Mouse (Mus musculus): Measurements from ENCODE around the gene Atp5l. TPM values are rescaled to one million over a fixed set of nuclear protein-coding genes. Genes with fewer than 3 reads are reported as not detected.

Gene Atp5l
- polyA plus RNA-seq, 1 experiment from 2014 or later: 638 TPM

DNA sequence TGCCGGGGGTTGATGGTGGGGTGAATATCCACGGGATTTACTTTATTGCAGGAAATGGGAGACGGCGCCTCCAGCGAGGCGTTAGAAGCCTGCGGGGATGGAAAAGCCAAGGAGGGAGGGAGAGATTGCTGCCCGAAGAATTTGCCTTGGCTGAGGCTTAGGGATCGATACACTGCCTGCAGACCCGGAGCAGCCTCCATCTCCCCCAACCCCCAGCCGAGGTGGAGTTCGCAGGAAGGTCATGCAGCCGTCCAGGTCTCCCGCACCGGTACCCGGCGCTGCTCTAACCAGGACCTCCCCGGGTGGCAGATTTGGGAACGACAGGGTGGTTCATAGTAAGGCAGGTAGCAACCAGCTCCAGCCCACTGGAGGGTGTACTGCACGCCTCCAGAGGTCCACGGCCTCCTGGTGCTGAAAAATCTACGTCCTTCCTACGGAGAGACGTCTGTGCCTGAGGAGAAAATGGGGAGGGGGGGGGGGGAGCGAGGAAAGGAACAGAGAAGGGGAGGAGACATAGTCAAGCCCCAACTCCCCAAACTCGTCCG is 38.0 kb downstream of the Atp5l start:
- Histone ChIP-seq H3K27ac (ENCODE audit: low read length) (peak overlapping the region; percentile 100), H3K27me3 (replicated peaks; ENCODE audit: control insufficient read depth, insufficient read depth, low read length) (no peaks in the 10 kb centered on the region), H3K4me2 (ENCODE audit: low read length) (peak overlapping the region; percentile 95), H3K9me3 (ENCODE audit: control insufficient read depth, low read length) (no peaks in the 10 kb centered on the region), H3K9ac (replicated peaks; ENCODE audit: low read depth, low read length) (peak overlapping the region; percentile 97), H3K4me3 (replicated peaks; ENCODE audit: low read length) (peak overlapping the region; percentile 99), H3K4me1 (replicated peaks; ENCODE audit: control insufficient read depth, insufficient read depth, low read length) (peaks cover 24% of the 10 kb centered on the region), H3K36me3 (ENCODE audit: control insufficient read depth, insufficient read depth) (no peaks in the 10 kb centered on the region)
- WGBS: under 1% methylated on average over 26 of the region's 27 CpGs
- ATAC-seq: peak; percentile 44

DNA sequence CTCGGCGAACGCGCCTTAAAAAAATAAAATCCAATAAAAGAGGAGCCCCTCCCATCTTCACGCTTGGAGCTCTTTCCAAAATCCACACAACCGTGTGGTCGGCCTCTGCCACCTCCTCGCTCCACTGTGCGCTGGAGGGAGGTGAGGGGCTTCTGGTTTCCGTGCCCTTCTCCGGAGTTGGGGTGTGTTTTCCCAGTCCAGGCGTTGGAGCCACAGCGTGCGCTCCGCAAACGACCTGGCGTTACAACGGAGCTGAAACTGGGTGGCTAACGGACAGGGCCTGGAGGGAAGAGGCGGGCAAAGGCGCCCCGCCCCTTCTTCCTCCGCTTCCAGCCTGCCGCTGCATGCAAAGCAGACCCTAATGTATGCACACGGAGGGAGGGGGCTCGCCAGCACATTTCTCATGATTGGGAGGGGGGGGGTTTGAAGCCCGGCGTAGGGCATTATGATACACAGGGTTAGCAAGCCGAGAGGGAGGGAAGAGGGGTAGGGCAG is 38.6 kb downstream of the Atp5l start:
- peaks cover 30% of the 10 kb centered on the region for H3K4me1 ChIP-seq (replicated peaks; ENCODE audit: control insufficient read depth, insufficient read depth, low read length)
- under 1% methylated on average over 28 of the region's 29 CpGs for WGBS
- no peaks in the 10 kb centered on the region for H3K36me3 ChIP-seq (ENCODE audit: control insufficient read depth, insufficient read depth)

DNA sequence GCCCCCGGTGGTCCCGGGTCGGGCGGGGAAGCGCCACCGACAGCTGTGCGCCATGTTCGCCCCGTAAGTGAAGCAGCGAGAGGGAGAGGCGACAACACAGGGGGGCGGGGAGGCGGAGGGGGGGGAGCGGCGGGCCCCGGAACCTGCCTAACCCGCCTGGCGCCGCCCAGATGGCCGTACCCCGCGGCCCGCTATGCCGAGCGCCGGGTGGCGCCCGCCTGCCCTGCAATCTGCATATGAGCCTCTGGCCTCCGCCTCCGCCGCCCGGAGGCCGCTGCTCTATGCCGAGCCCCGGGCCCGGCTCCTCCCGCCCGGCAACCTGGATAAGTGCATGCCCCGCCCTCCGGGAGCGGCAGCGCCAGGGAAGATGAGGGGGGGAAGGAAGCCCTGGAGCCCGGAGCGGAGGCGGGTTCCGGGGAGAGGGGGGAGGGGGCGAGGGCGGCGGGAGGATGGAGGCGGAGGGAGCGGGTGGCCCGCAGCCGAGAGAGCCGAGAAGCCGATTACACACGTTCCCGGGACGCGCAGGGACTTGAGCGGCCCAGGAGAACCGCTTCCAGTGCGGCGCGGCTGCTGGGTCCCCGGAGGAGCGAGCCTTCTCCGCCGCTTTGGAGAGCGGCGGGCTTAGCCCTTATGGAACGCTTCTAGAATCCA is 39.2 kb downstream of the Atp5l start, which contains the start of gene Kmt2a:
Kmt2a (minus strand) TSS at position 76 of the 651 bp plus-strand sequence.
- no peaks in the 10 kb centered on the region for H3K9me3 ChIP-seq (ENCODE audit: control insufficient read depth, low read length)
- H3K4me2 ChIP-seq (ENCODE audit: low read length): peak within 1 kb of the TSS; percentile 95
- peaks cover 36% of the 10 kb centered on the region for H3K4me1 ChIP-seq (replicated peaks; ENCODE audit: control insufficient read depth, insufficient read depth, low read length)
- no peaks in the 10 kb centered on the region for H3K36me3 ChIP-seq (ENCODE audit: control insufficient read depth, insufficient read depth)
- H3K9ac ChIP-seq (replicated peaks; ENCODE audit: low read depth, low read length): peak within 1 kb of the TSS; percentile 97
- H3K27me3 ChIP-seq (replicated peaks; ENCODE audit: control insufficient read depth, insufficient read depth, low read length): no peaks in the 10 kb centered on the region
- peak; percentile 63 for ATAC-seq
- WGBS: 0% methylated on average over 46 of the region's 71 CpGs
- H3K27ac ChIP-seq (ENCODE audit: low read length): peak within 1 kb of the TSS; percentile 100
- H3K4me3 ChIP-seq (replicated peaks; ENCODE audit: low read length): peak within 1 kb of the TSS; percentile 99

More for the DNA sequence above, 38.6 kb downstream of the Atp5l start:
- Histone ChIP-seq H3K4me3 (replicated peaks; ENCODE audit: low read length) (peak overlapping the region; percentile 99), H3K9me3 (ENCODE audit: control insufficient read depth, low read length) (no peaks in the 10 kb centered on the region), H3K9ac (replicated peaks; ENCODE audit: low read depth, low read length) (peak overlapping the region; percentile 97), H3K4me2 (ENCODE audit: low read length) (peak overlapping the region; percentile 95), H3K27me3 (replicated peaks; ENCODE audit: control insufficient read depth, insufficient read depth, low read length) (no peaks in the 10 kb centered on the region), H3K27ac (ENCODE audit: low read length) (peak overlapping the region; percentile 100)
- peak; percentile 83 for ATAC-seq

DNA sequence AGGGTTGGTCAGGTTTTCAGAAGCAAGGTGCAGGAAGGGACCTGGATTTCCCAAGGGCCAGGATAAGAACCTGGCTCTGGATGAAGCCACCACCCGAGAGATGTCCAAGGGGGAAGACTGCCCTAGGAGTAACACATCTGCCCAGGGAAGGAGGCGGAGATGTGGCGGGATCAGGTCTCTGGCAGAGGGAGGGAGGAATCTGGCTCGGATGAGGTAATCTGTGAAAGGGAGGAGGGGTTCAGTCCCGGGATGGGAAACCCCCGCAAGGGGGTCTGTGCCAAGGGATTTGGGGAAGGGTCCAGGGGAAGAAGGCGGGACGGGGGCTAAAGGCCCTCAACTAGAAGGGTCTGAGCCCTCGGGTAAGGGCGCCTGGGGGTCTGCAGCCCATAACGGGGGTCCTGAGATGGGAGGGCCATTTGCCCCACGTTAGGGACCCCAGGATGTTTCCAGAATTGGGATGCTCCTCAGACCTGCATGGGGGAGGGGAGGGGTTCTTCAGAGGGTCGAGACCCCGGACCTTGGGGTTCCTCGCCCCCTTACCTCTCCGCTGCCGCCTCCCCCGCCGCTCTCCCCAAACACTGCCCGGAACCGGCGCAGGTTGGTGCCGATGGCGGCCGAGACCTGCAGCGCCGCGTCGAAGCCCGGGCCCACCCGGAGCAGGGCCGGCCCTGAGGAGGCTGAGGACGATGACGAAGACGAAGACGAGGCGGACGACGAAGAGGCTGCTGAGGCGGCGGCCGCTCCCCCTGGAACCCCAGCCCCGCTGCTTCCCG is 40.0 kb downstream of the Atp5l start:
- Histone ChIP-seq H3K9me3 (ENCODE audit: control insufficient read depth, low read length) (no peaks in the 10 kb centered on the region), H3K4me2 (ENCODE audit: low read length) (peak overlapping the region; percentile 95), H3K4me1 (replicated peaks; ENCODE audit: control insufficient read depth, insufficient read depth, low read length) (peaks cover 44% of the 10 kb centered on the region), H3K4me3 (replicated peaks; ENCODE audit: low read length) (peak overlapping the region; percentile 99), H3K9ac (replicated peaks; ENCODE audit: low read depth, low read length) (peak overlapping the region; percentile 97), H3K36me3 (ENCODE audit: control insufficient read depth, insufficient read depth) (no peaks in the 10 kb centered on the region), H3K27me3 (replicated peaks; ENCODE audit: control insufficient read depth, insufficient read depth, low read length) (no peaks in the 10 kb centered on the region), H3K27ac (ENCODE audit: low read length) (peak overlapping the region; percentile 100)
- ATAC-seq: 0 out of 2 replicates have a peak, but pooled peaks have one; percentile 1
- WGBS: under 1% methylated on average over 42 of the region's 44 CpGs

DNA sequence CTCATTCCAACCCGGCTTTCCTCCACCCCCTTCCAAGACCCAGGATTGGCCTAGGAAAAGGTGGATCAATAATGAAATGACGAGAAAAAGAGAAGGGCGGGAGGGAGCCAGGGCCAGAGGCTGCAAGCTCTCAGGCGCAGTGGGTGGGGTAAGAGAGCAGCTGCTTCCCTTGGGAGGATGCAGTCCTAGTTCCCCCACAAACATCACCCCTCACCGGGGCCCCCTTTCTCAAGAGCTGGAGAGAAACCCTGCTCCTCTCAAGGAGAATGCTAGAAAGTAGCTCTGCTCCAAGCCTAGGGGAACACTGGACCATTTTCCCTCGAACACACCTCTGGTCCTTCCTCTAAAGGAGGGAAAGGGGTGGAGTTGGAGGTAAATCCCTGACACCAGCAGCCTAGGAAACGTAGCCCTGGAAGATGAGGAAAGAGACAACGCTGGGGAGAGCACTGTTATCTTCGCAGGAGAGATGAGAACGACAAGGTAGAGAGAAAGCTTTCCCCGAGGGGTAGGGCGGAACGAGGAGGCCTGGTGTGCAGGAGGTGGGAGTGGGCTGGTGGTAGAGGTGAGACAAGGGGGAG is 40.8 kb downstream of the Atp5l start:
- H3K4me1 ChIP-seq (replicated peaks; ENCODE audit: control insufficient read depth, insufficient read depth, low read length): peaks cover 50% of the 10 kb centered on the region
- ATAC-seq: no peak
- H3K27me3 ChIP-seq (replicated peaks; ENCODE audit: control insufficient read depth, insufficient read depth, low read length): no peaks in the 10 kb centered on the region
- H3K4me3 ChIP-seq (replicated peaks; ENCODE audit: low read length): peak overlapping the region; percentile 99
- H3K27ac ChIP-seq (ENCODE audit: low read length): peak overlapping the region; percentile 100
- no peaks in the 10 kb centered on the region for H3K9me3 ChIP-seq (ENCODE audit: control insufficient read depth, low read length)
- WGBS: 1% methylated on average over 13 of the region's 13 CpGs
- H3K4me2 ChIP-seq (ENCODE audit: low read length): peak overlapping the region; percentile 95
- peak overlapping the region; percentile 97 for H3K9ac ChIP-seq (replicated peaks; ENCODE audit: low read depth, low read length)
- no peaks in the 10 kb centered on the region for H3K36me3 ChIP-seq (ENCODE audit: control insufficient read depth, insufficient read depth)

DNA sequence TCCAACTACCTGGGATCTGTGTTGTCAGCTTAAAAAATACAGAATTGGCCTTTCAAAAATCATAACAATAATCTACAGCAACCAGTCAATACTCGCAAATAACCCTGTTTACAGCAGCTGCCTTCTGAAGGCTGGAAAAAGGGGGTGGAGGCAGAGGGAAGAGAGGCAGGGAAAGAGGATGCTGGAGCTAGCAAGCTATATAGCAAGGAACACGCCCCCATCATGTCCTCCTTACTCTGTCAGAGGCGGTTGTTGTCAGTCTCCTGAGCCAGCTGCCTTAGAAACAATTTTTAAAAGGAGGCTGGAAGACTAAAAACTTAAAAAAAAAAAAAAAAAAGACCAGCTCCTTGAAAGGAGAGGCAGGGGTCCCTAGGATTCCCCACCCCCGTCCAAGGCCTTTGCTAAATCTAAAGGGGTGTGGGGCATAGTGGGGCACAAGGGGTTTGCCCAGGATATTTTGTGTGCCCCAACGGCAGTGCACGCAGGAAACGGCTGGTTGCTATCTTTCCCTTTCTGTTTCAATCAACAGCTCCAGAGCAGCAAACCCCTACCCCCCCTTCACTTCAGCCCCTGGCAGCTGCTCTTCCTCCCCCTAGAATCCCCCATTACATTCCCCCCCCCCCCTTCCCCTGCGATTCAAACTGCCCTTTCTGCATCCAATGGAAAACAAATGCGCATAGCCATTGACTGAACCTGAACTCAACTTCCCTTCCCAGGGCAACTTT is 41.6 kb downstream of the Atp5l start:
- H3K4me1 ChIP-seq (replicated peaks; ENCODE audit: control insufficient read depth, insufficient read depth, low read length): peaks cover 53% of the 10 kb centered on the region
- H3K9ac ChIP-seq (replicated peaks; ENCODE audit: low read depth, low read length): peak overlapping the region; percentile 97
- H3K36me3 ChIP-seq (ENCODE audit: control insufficient read depth, insufficient read depth): no peaks in the 10 kb centered on the region
- ATAC-seq: no peak
- no peaks in the 10 kb centered on the region for H3K27me3 ChIP-seq (replicated peaks; ENCODE audit: control insufficient read depth, insufficient read depth, low read length)
- peak overlapping the region; percentile 100 for H3K27ac ChIP-seq (ENCODE audit: low read length)
- peak overlapping the region; percentile 95 for H3K4me2 ChIP-seq (ENCODE audit: low read length)
- 9% methylated on average over 9 of the region's 9 CpGs for WGBS
- no peaks in the 10 kb centered on the region for H3K9me3 ChIP-seq (ENCODE audit: control insufficient read depth, low read length)
- peak overlapping the region; percentile 99 for H3K4me3 ChIP-seq (replicated peaks; ENCODE audit: low read length)

DNA sequence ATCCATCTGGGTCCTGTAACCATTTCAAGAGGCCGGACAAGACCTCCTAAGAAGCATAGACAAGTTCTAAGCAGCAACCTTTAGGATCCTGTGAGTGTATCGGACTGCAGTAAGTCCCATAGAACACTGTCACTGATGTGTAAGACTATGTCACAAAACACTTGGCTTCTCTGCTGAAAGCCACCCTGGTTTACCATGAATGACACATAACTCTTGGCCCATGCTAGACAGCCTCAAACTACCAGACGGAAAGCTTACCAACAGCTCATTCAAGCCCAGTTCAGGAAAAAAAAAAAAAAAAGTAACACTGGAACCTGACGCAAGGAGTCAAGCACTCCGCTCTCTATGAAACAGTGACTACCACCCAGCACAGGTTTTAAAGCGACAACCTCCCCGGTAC is 42.9 kb downstream of the Atp5l start:
- peaks cover 58% of the 10 kb centered on the region for H3K4me1 ChIP-seq (replicated peaks; ENCODE audit: control insufficient read depth, insufficient read depth, low read length)
- no peak overlapping the region for H3K27ac ChIP-seq (ENCODE audit: low read length)
- H3K4me3 ChIP-seq (replicated peaks; ENCODE audit: low read length): no peak overlapping the region

DNA sequence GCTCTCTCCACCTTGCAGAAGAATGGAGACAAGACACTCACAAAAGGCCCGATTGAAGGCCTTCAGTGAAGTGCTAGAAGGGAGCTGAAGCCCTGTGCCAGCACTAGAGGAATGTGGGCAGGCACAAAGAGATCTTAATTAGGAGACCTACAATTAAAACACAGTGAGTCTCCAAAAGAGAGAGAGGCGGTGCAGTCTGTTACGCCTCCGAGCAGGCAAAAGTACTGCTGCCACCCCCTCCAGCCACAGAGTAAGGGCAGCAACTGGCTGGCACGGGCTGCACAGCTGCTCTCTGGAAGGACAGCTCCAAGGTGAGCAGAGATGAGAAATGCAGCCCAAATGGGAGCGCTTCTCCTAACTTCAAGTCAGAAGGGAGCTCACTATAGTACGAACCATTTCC is 45.1 kb downstream of the Atp5l start:
- ATAC-seq: no peak
- no peaks in the 10 kb centered on the region for H3K36me3 ChIP-seq (ENCODE audit: control insufficient read depth, insufficient read depth)
- H3K9ac ChIP-seq (replicated peaks; ENCODE audit: low read depth, low read length): no peak overlapping the region
- H3K4me3 ChIP-seq (replicated peaks; ENCODE audit: low read length): no peak overlapping the region
- peaks cover 58% of the 10 kb centered on the region for H3K4me1 ChIP-seq (replicated peaks; ENCODE audit: control insufficient read depth, insufficient read depth, low read length)
- WGBS: 19% methylated on average over 7 of the region's 7 CpGs
- no peaks in the 10 kb centered on the region for H3K9me3 ChIP-seq (ENCODE audit: control insufficient read depth, low read length)
- H3K27ac ChIP-seq (ENCODE audit: low read length): no peak overlapping the region
- peak overlapping the region; percentile 28 for H3K4me2 ChIP-seq (ENCODE audit: low read length)
- H3K27me3 ChIP-seq (replicated peaks; ENCODE audit: control insufficient read depth, insufficient read depth, low read length): no peaks in the 10 kb centered on the region

More for the DNA sequence above, 42.9 kb downstream of the Atp5l start:
- no peaks in the 10 kb centered on the region for H3K27me3 ChIP-seq (replicated peaks; ENCODE audit: control insufficient read depth, insufficient read depth, low read length)
- ATAC-seq: no peak
- WGBS: 80% methylated on average over 7 of the region's 7 CpGs
- H3K36me3 ChIP-seq (ENCODE audit: control insufficient read depth, insufficient read depth): no peaks in the 10 kb centered on the region
- H3K9me3 ChIP-seq (ENCODE audit: control insufficient read depth, low read length): no peaks in the 10 kb centered on the region
- H3K9ac ChIP-seq (replicated peaks; ENCODE audit: low read depth, low read length): 0 out of 2 replicates have a peak overlapping the region, but pooled peaks have one; percentile 14
- peak overlapping the region; percentile 95 for H3K4me2 ChIP-seq (ENCODE audit: low read length)

Measured in forebrain, embryonic 16.5 days (tissue).